In the genomic region with DNA sequence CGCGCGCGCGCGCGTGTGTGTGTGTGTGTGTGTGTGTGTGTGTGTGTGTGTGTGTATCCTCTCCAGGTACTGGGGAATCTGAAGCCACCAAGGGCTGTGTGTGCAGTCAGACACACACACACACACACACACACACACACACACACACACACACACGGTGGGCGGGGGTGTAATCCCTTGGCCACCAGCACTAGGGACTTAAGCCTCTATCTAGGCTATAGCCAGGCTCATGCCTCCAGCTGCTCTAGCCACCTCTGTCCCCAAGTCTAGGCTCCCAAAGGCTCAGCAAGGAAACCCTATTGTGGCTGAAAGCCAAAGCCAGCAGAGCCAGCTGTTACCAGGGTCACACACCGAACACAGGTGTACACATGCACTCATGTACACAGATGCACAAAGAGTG, we compare ENCODE assay signal across 16 mouse cellular contexts. TPM values are rescaled to one million over a fixed set of nuclear protein-coding genes. Genes with fewer than 3 reads are reported as not detected.
"Had no signal": no experiment of that assay in that cellular context is flagged by ENCODE, and none has a peak within 500 bp of the region (broad histone marks: within the 10 kb centered on the region; RNA-seq: fewer than 3 reads in every experiment).

No protein-coding gene starts in this region.

- DNase-seq: kidney, adult 11 months; layer of hippocampus, adult 9-11 months; layer of hippocampus, postnatal 36 days; liver; liver, embryonic 13.5 days; liver, postnatal 0 days; lung, postnatal 14 days; right cerebral cortex, postnatal 14 days; thymus, postnatal 4 days had no signal

- H3K9ac ChIP-seq: limb, embryonic 12.5 days; liver, embryonic 13.5 days; liver, postnatal 0 days; lung, embryonic 15.5 days; neural tube, embryonic 12.5 days had no signal

- ATAC-seq: liver, postnatal 0 days had no signal

- H3K4me3 ChIP-seq: limb, embryonic 12.5 days; liver, embryonic 13.5 days; lung, embryonic 15.5 days; megakaryocyte, embryonic 14.5 days; myocyte; neural tube, embryonic 12.5 days had no signal

- H3K4me1 ChIP-seq: limb, embryonic 12.5 days; liver, embryonic 13.5 days; lung, embryonic 15.5 days; neural tube, embryonic 12.5 days had no signal

- H3K27ac ChIP-seq: kidney, postnatal 0 days; limb, embryonic 12.5 days; liver, embryonic 13.5 days; lung, embryonic 15.5 days; macrophage; neural tube, embryonic 12.5 days had no signal

- H3K4me2 ChIP-seq: limb, embryonic 12.5 days; liver, embryonic 13.5 days; lung, embryonic 15.5 days; neural tube, embryonic 12.5 days had no signal

- H3K9me3 ChIP-seq: limb, embryonic 12.5 days; liver, embryonic 13.5 days; lung, embryonic 15.5 days; neural tube, embryonic 12.5 days had no signal

- H3K27me3 ChIP-seq: liver, embryonic 13.5 days; lung, embryonic 15.5 days; neural tube, embryonic 12.5 days had no signal

- H3K36me3 ChIP-seq: limb, embryonic 12.5 days; liver, embryonic 13.5 days; lung, embryonic 15.5 days; neural tube, embryonic 12.5 days had no signal

RNA-seq across cellular contexts. Expression of a gene that starts 24.3 kb away (rescaled TPM):
- polyA plus RNA-seq: liver, postnatal 0 days; macrophage had no signal
